Mouse (Mus musculus): ENCODE data around the gene C1ra. TPM values are rescaled to one million over a fixed set of nuclear protein-coding genes. Genes with fewer than 3 reads are reported as not detected.
"Not testable (repeated sequence)": the region's sequence is repeated elsewhere in the genome, so short reads cannot be mapped to it uniquely, and the experiment has no call there.

The C1ra gene
- polyA plus RNA-seq, 1 experiment from 2014 or later = 3.4 TPM

DNA sequence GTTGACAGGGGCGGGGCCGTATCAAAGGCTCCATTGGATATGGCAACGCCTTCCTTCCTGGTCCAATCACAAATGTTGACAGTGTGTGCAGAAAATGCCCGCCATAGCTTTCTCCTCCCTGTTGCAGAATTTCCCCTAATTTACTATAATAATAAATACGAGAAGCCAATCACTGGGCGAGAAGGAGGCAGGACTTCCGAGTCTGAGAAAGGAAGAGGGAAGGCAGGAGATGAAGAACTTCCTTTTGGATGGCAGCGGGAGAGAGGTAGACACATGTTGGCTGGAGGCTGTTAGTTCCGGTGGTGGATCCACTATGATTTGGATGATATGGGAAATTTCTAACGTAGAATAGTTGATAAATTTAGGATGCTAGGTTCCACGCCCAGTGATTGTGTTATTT lies 37.6 kb upstream of the C1ra start:
- no peak overlapping the region for H3K27ac ChIP-seq (replicated peaks; ENCODE audit: low read depth, low read length)
- WGBS = 85% methylated on average over 11 of the region's 11 CpGs
- H3K4me1 ChIP-seq (ENCODE audit: control insufficient read depth, insufficient read depth, low read length) = no peaks in the 10 kb centered on the region
- ATAC-seq (ENCODE audit: low read depth) = no peak
- no peak for DNase-seq (ENCODE audit: low spot score)
- no peaks in the 10 kb centered on the region for H3K9me3 ChIP-seq (ENCODE audit: control insufficient read depth, low read length)
- H3K27me3 ChIP-seq (replicated peaks; ENCODE audit: control insufficient read depth, insufficient read depth, low read length) = no peaks in the 10 kb centered on the region
- no peaks in the 10 kb centered on the region for H3K36me3 ChIP-seq (ENCODE audit: control insufficient read depth, insufficient read depth, low read length)
- no peak overlapping the region for H3K9ac ChIP-seq (ENCODE audit: low read depth, low read length)
- H3K4me2 ChIP-seq (ENCODE audit: low read depth, low read length) = no peak overlapping the region
- H3K4me3 ChIP-seq (ENCODE audit: low read depth, low read length) = no peak overlapping the region

DNA sequence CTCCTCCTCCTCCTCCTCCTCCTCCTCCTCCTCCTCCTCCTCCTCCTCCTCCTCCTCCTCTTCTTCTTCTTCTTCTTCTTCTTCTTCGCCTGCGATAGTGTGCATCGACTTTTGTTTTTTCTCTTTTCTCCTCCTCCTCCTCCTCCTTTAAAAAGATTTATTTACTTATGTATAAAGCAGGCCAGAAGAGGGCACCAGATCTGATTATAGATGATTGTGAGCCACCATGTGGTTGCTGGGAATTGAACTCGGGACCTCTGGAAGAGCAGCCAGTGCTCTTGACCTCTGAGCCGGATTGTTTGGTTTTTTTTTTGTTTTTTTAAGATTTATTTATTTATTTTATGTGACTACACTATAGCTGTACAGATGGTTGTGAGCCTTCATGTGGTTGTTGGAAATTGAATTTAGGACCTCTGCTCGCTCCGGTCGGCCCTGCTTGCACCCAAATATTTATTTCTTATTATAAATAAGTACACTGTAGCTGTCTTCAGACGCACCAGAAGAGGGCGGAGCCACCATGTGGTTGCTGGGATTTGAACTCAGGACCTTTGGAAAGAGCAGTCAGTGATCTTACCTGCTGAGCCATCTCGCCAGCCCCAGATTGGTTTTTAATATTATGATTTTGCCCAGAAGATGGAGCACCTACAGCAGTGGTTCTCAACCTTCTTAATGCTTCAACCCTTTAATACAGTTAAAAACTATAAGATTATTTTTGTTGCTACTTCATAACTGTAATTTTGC lies 36.7 kb upstream of the C1ra start:
- H3K4me3 ChIP-seq (ENCODE audit: low read depth, low read length); H3K36me3 ChIP-seq (ENCODE audit: control insufficient read depth, insufficient read depth, low read length); H3K27ac ChIP-seq (replicated peaks; ENCODE audit: low read depth, low read length); H3K27me3 ChIP-seq (replicated peaks; ENCODE audit: control insufficient read depth, insufficient read depth, low read length); H3K4me1 ChIP-seq (ENCODE audit: control insufficient read depth, insufficient read depth, low read length); H3K9ac ChIP-seq (ENCODE audit: low read depth, low read length); DNase-seq (ENCODE audit: low spot score); H3K9me3 ChIP-seq (ENCODE audit: control insufficient read depth, low read length); ATAC-seq (ENCODE audit: low read depth); H3K4me2 ChIP-seq (ENCODE audit: low read depth, low read length): not testable (repeated sequence)
- 93% methylated on average over 9 of the region's 11 CpGs for WGBS

DNA sequence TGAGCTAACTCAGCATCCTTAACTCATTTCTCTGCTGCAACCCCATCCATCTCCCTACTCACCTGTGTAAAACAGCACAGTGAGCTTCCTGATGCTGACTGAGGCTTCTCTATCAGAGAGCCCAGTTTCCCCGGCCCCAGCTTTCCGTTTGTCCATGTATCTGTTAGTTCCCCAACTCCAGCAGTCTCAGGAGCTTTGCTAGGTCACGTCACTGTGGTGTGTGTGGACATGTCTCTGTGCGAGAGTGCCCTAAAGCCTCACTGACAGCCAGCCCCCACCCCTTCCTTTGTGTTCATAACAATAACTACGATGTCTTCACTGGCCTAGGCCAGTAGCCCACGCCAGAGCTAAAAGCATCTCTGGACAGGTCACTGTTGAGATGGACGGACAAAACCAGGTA lies 36.0 kb upstream of the C1ra start:
- Histone ChIP-seq H3K4me3 (ENCODE audit: low read depth, low read length) (no peak overlapping the region), H3K4me1 (ENCODE audit: control insufficient read depth, insufficient read depth, low read length) (no peaks in the 10 kb centered on the region), H3K36me3 (ENCODE audit: control insufficient read depth, insufficient read depth, low read length) (no peaks in the 10 kb centered on the region), H3K27ac (replicated peaks; ENCODE audit: low read depth, low read length) (no peak overlapping the region), H3K27me3 (replicated peaks; ENCODE audit: control insufficient read depth, insufficient read depth, low read length) (no peaks in the 10 kb centered on the region), H3K9me3 (ENCODE audit: control insufficient read depth, low read length) (no peaks in the 10 kb centered on the region), H3K4me2 (ENCODE audit: low read depth, low read length) (no peak overlapping the region), H3K9ac (ENCODE audit: low read depth, low read length) (no peak overlapping the region)
- DNase-seq (ENCODE audit: low spot score) (no peak), ATAC-seq (ENCODE audit: low read depth) (no peak)
- 79% methylated on average over 7 of the region's 7 CpGs for WGBS

DNA sequence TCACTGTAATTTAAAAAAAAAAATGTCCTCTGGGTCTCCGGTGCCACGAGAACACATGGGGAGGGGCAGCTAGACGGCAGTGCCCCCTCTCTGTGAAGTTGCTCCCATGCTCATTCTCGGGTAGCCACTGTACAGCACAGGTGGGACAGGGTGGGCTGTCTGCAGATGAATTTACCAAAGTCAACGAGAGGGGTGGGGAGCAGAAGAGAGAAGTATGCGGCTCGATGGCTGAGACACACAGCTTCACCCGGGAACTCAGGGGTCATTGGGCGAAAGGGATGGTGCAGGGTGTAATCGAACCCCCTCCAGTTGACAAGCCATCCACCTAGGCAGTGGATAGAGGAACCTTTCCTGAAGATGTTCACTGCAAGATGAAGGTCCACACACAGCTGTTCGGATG lies 35.4 kb upstream of the C1ra start:
- DNase-seq (ENCODE audit: low spot score) (no peak), ATAC-seq (ENCODE audit: low read depth) (no peak)
- Histone ChIP-seq H3K9ac (ENCODE audit: low read depth, low read length) (no peak overlapping the region), H3K4me1 (ENCODE audit: control insufficient read depth, insufficient read depth, low read length) (no peaks in the 10 kb centered on the region), H3K9me3 (ENCODE audit: control insufficient read depth, low read length) (no peaks in the 10 kb centered on the region), H3K27me3 (replicated peaks; ENCODE audit: control insufficient read depth, insufficient read depth, low read length) (no peaks in the 10 kb centered on the region), H3K27ac (replicated peaks; ENCODE audit: low read depth, low read length) (no peak overlapping the region), H3K36me3 (ENCODE audit: control insufficient read depth, insufficient read depth, low read length) (no peaks in the 10 kb centered on the region), H3K4me3 (ENCODE audit: low read depth, low read length) (no peak overlapping the region), H3K4me2 (ENCODE audit: low read depth, low read length) (no peak overlapping the region)
- 84% methylated on average over 11 of the region's 11 CpGs for WGBS

DNA sequence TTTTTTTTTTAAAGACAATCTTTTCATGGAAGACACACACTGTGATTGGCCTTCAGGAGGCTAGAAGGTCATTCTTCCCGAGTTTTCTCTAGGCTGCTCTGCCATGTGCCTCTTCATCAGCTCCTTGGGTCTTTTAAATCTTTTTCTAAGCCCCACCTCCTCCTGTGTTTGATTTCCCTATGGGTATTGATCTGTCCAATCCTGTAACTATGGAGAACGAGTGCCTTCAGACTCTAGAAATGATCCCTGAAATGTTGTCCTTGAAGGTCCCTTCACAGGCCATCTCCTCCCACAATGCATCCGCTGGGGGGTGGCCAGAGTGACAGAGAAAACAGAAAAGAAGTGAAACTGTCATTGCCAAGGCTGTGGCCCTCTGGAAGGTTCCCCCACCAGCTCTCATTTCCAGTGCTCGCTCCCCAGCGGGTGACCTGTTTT lies 35.0 kb upstream of the C1ra start:
- H3K9ac ChIP-seq (ENCODE audit: low read depth, low read length) = no peak overlapping the region
- H3K27ac ChIP-seq (replicated peaks; ENCODE audit: low read depth, low read length) = no peak overlapping the region
- no peaks in the 10 kb centered on the region for H3K36me3 ChIP-seq (ENCODE audit: control insufficient read depth, insufficient read depth, low read length)
- no peaks in the 10 kb centered on the region for H3K4me1 ChIP-seq (ENCODE audit: control insufficient read depth, insufficient read depth, low read length)
- H3K4me2 ChIP-seq (ENCODE audit: low read depth, low read length) = no peak overlapping the region
- WGBS = 68% methylated on average over 5 of the region's 5 CpGs
- H3K9me3 ChIP-seq (ENCODE audit: control insufficient read depth, low read length) = no peaks in the 10 kb centered on the region
- no peak overlapping the region for H3K4me3 ChIP-seq (ENCODE audit: low read depth, low read length)
- ATAC-seq (ENCODE audit: low read depth) (no peak), DNase-seq (ENCODE audit: low spot score) (no peak)
- H3K27me3 ChIP-seq (replicated peaks; ENCODE audit: control insufficient read depth, insufficient read depth, low read length) = no peaks in the 10 kb centered on the region

DNA sequence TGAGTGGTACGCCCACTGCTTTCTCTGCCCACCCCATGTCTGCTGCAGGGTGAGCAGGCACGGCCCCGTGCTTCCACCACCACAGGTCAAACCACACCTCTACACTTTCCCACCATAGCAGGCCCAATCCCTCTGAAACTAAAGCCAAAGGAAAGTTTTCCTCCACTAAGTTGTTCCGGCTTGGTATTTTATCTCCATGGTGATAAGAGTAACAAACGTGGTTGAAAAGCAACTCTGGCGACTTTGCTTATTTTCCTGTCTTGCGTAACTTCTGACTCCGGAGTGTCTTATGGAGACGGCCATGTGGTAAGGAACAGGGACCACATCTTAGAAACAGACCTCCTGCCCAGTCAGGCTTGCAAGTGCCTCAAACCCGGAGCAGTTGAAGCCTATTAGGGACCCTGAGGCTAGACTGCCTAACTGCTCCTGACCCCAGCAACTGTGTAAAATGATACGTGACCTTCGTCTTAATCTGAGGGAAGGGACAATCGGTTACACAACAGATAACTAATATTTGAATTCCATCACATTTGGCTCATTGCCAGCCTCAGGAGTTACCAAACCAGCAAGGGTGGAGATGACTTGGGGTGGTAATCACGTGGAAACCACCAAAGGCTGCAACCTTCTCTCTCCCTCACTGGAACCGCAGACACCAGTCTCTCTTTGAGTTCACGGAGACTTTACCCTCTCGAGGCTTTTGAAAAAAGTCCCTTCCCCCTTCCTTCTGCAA lies 34.1 kb upstream of the C1ra start:
- Histone ChIP-seq H3K4me2 (ENCODE audit: low read depth, low read length) (no peak overlapping the region), H3K27me3 (replicated peaks; ENCODE audit: control insufficient read depth, insufficient read depth, low read length) (no peaks in the 10 kb centered on the region), H3K4me1 (ENCODE audit: control insufficient read depth, insufficient read depth, low read length) (no peaks in the 10 kb centered on the region), H3K36me3 (ENCODE audit: control insufficient read depth, insufficient read depth, low read length) (no peaks in the 10 kb centered on the region), H3K27ac (replicated peaks; ENCODE audit: low read depth, low read length) (no peak overlapping the region), H3K4me3 (ENCODE audit: low read depth, low read length) (no peak overlapping the region), H3K9me3 (ENCODE audit: control insufficient read depth, low read length) (no peaks in the 10 kb centered on the region), H3K9ac (ENCODE audit: low read depth, low read length) (no peak overlapping the region)
- DNase-seq (ENCODE audit: low spot score) = peak; percentile 54
- WGBS = 48% methylated on average over 17 of the region's 17 CpGs
- peak; percentile 50; the same call in 1 of the 2 replicates for ATAC-seq (ENCODE audit: low read depth)

DNA sequence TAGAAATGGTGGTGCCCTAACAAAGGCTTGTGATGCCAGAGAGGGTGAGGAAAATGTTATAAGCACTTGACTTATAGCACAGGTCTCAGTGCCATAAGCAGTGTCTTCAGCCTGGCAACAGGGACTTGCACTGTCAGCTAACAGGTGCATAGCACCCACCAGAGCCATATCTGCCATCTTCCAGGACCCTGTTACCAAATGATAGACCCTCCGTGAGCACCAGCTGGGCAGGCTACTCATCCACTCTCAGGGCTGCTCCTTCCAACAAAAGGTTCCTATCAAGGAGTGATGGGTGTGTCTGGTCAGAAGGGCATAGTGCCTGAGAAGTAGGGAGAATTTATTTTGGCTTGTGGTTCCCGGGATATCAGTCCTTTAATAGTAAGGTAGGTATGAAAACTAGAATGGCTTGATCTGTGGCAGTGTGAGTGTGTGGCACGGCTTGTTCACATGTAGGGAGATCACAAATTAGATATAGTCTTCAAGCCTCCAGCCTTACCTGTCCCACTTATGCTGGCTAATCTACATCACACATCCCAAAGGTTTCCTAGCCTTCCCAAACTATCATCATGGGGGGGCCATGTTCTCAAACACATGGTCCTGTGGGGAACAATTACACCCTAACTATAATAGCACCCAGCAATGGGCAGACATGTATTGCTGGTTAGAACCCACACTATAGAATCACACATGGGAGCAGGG lies 33.2 kb upstream of the C1ra start:
- Histone ChIP-seq H3K9ac (ENCODE audit: low read depth, low read length) (no peak overlapping the region), H3K4me1 (ENCODE audit: control insufficient read depth, insufficient read depth, low read length) (no peaks in the 10 kb centered on the region), H3K27me3 (replicated peaks; ENCODE audit: control insufficient read depth, insufficient read depth, low read length) (no peaks in the 10 kb centered on the region), H3K4me3 (ENCODE audit: low read depth, low read length) (no peak overlapping the region), H3K27ac (replicated peaks; ENCODE audit: low read depth, low read length) (no peak overlapping the region), H3K4me2 (ENCODE audit: low read depth, low read length) (no peak overlapping the region), H3K36me3 (ENCODE audit: control insufficient read depth, insufficient read depth, low read length) (no peaks in the 10 kb centered on the region), H3K9me3 (ENCODE audit: control insufficient read depth, low read length) (no peaks in the 10 kb centered on the region)
- WGBS = 88% methylated on average over 3 of the region's 3 CpGs
- no peak for ATAC-seq (ENCODE audit: low read depth)
- DNase-seq (ENCODE audit: low spot score) = no peak

DNA sequence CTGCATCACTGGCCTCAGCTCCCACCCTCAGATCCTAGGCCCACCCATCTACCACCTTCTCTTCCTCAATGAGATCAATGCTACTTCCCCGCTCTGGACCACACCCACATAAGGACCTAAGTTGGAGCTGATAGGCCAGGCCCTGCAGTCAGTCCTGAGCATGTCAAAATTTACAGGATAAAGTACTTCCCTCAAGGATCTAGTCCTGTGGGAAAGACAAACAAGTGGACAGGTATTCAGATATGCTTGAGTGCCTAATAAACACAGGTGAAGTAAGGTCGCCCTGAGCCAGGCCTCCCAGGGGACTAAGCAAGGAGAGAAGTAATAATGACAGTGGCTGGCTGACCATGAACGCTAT lies 32.7 kb upstream of the C1ra start:
- Histone ChIP-seq H3K4me2 (ENCODE audit: low read depth, low read length) (no peak overlapping the region), H3K9ac (ENCODE audit: low read depth, low read length) (no peak overlapping the region), H3K4me1 (ENCODE audit: control insufficient read depth, insufficient read depth, low read length) (no peaks in the 10 kb centered on the region), H3K27ac (replicated peaks; ENCODE audit: low read depth, low read length) (no peak overlapping the region), H3K4me3 (ENCODE audit: low read depth, low read length) (no peak overlapping the region), H3K36me3 (ENCODE audit: control insufficient read depth, insufficient read depth, low read length) (no peaks in the 10 kb centered on the region), H3K27me3 (replicated peaks; ENCODE audit: control insufficient read depth, insufficient read depth, low read length) (no peaks in the 10 kb centered on the region), H3K9me3 (ENCODE audit: control insufficient read depth, low read length) (no peaks in the 10 kb centered on the region)
- 84% methylated on average over 3 of the region's 3 CpGs for WGBS
- no peak for ATAC-seq (ENCODE audit: low read depth)
- DNase-seq (ENCODE audit: low spot score) = no peak

Data from embryonic facial prominence, embryonic 14.5 days (tissue).